Mouse (Mus musculus) testis, adult 2 months (tissue): Measurements from ENCODE around the gene Slc39a5.

Source experiments
- CTCF ChIP-seq: fragments of 200-500 bp; IDR thresholded peaks from 2 replicates; pipeline ENCODE4 v1.5.1; 2012; ENCODE audit warnings: low read depth, mild to moderate bottlenecking, inconsistent platforms, low read length, moderate library complexity; ENCODE audit not compliant: control insufficient read depth, insufficient read depth, insufficient replicate concordance
- POLR2A ChIP-seq: fragments of 200-500 bp; IDR thresholded peaks from 2 replicates; pipeline ENCODE4 v1.6.1; 2012; ENCODE audit warnings: low read depth, mild to moderate bottlenecking, inconsistent platforms, low read length, moderate library complexity; ENCODE audit not compliant: control insufficient read depth

GRCm38 (mm10) chr10:128408591-128409535 lies 7.8 kb upstream of the Slc39a5 start:
- TF ChIP-seq CTCF (no peak), POLR2A (no peak)
